Mouse (Mus musculus) heart, embryonic 10.5 days (tissue): ENCODE measurements at regions not wholly inside any gene's neighbourhood (a gene's known extent, or its start where the extent isn't known, plus 50 kb on each side); places are given as distances from the start of the nearest gene placed in this dataset.

Experiments used
- DNase-seq: peaks from one replicate; pipeline ENCODE4 v3.0.0-alpha.2; 2017; ENCODE audit warnings: low spot score
- H3K27ac ChIP-seq: fragments of 300-500 bp; sonication (generic); 2 replicates; pipeline ENCODE4 v1.5.1; 2016; ENCODE audit warnings: mild to moderate bottlenecking
- H3K27me3 ChIP-seq: fragments of 300-500 bp; sonication (generic); 2 replicates; pipeline ENCODE4 v1.6.1; 2016; ENCODE audit warnings: mild to moderate bottlenecking; ENCODE audit not compliant: poor library complexity, insufficient read depth, severe bottlenecking
- H3K36me3 ChIP-seq: fragments of 300-500 bp; sonication (generic); 2 replicates; pipeline ENCODE4 v1.6.1; 2016; ENCODE audit warnings: mild to moderate bottlenecking, moderate library complexity
- H3K4me1 ChIP-seq: fragments of 300-500 bp; sonication (generic); 2 replicates; pipeline ENCODE4 v1.6.1; 2016; ENCODE audit warnings: mild to moderate bottlenecking
- H3K4me3 ChIP-seq: fragments of 300-500 bp; sonication (generic); 2 replicates; pipeline ENCODE4 v1.5.1; 2016; ENCODE audit warnings: mild to moderate bottlenecking, moderate library complexity
- H3K9me3 ChIP-seq: fragments of 300-500 bp; sonication (generic); 2 replicates; pipeline ENCODE4 v1.6.1; 2016; ENCODE audit warnings: mild to moderate bottlenecking, moderate library complexity
- WGBS: fragments of 180-500 bp; shearing (Covaris S2); methylation state at CpG from one replicate; pipeline ENCODE4 v1.1.7; 2016; 5-methylcytosine and 5-hydroxymethylcytosine counted together

GRCm38 (mm10) chr19:21166465-21166860 is 105.6 kb upstream of the Zfand5 start:
- Histone ChIP-seq H3K36me3 (no peaks in the 10 kb centered on the region), H3K27me3 (no peaks in the 10 kb centered on the region), H3K27ac (no peak overlapping the region), H3K9me3 (no peaks in the 10 kb centered on the region), H3K4me3 (no peak overlapping the region), H3K4me1 (no peaks in the 10 kb centered on the region; the same call in 1 of the 2 replicates)
- WGBS, result 66% methylated on average over 5 of the region's 5 CpGs
- no peak for DNase-seq

- H3K27ac ChIP-seq, result no peak overlapping the region
- H3K4me3 ChIP-seq, result no peak overlapping the region
- DNase-seq, result no peak
- no peaks in the 10 kb centered on the region for H3K27me3 ChIP-seq
- WGBS, result 53% methylated on average over 10 of the region's 10 CpGs
- no peaks in the 10 kb centered on the region for H3K36me3 ChIP-seq
- no peaks in the 10 kb centered on the region; the same call in 1 of the 2 replicates for H3K4me1 ChIP-seq
- no peaks in the 10 kb centered on the region for H3K9me3 ChIP-seq
Observed at GRCm38 (mm10) chr19:21165763-21166464, 106.2 kb upstream of the Zfand5 start.

- Histone ChIP-seq H3K36me3 (no peaks in the 10 kb centered on the region), H3K27ac (no peak overlapping the region), H3K4me3 (no peak overlapping the region), H3K4me1 (no peaks in the 10 kb centered on the region; the same call in 1 of the 2 replicates), H3K27me3 (no peaks in the 10 kb centered on the region), H3K9me3 (no peaks in the 10 kb centered on the region)
- 91% methylated on average over 2 of the region's 2 CpGs for WGBS
- no peak for DNase-seq
Observed at GRCm38 (mm10) chr19:21163978-21164377, 108.1 kb upstream of the Zfand5 start.

- no peak overlapping the region for H3K4me3 ChIP-seq
- no peaks in the 10 kb centered on the region for H3K9me3 ChIP-seq
- DNase-seq, result no peak
- no peaks in the 10 kb centered on the region for H3K36me3 ChIP-seq
- no peaks in the 10 kb centered on the region; the same call in 1 of the 2 replicates for H3K4me1 ChIP-seq
- H3K27me3 ChIP-seq, result no peaks in the 10 kb centered on the region
- H3K27ac ChIP-seq, result peak overlapping the region; percentile 42; the same call in 1 of the 2 replicates
- 40% methylated on average over 4 of the region's 4 CpGs for WGBS
Observed at GRCm38 (mm10) chr19:21160946-21161345, 111.1 kb upstream of the Zfand5 start.

- Histone ChIP-seq H3K36me3 (no peaks in the 10 kb centered on the region), H3K27ac (no peak overlapping the region), H3K4me1 (no peaks in the 10 kb centered on the region), H3K27me3 (no peaks in the 10 kb centered on the region), H3K9me3 (no peaks in the 10 kb centered on the region), H3K4me3 (no peak overlapping the region)
- 84% methylated on average over 8 of the region's 8 CpGs for WGBS
- DNase-seq, result no peak
Observed at GRCm38 (mm10) chr19:21159189-21160137, 112.6 kb upstream of the Zfand5 start.

- Histone ChIP-seq H3K4me3 (no peak overlapping the region), H3K27me3 (no peaks in the 10 kb centered on the region), H3K4me1 (no peaks in the 10 kb centered on the region), H3K9me3 (no peaks in the 10 kb centered on the region), H3K36me3 (no peaks in the 10 kb centered on the region), H3K27ac (no peak overlapping the region)
- 18% methylated on average over 1 of the region's 1 CpGs for WGBS
- no peak for DNase-seq
Observed at GRCm38 (mm10) chr19:21154162-21154561, 117.9 kb upstream of the Zfand5 start.

GRCm38 (mm10) chr19:21152027-21152426 is 120.1 kb upstream of the Zfand5 start:
- H3K9me3 ChIP-seq, result no peaks in the 10 kb centered on the region
- WGBS, result 75% methylated on average over 3 of the region's 3 CpGs
- no peak overlapping the region for H3K4me3 ChIP-seq
- no peaks in the 10 kb centered on the region for H3K27me3 ChIP-seq
- H3K36me3 ChIP-seq, result no peaks in the 10 kb centered on the region
- no peak overlapping the region for H3K27ac ChIP-seq
- H3K4me1 ChIP-seq, result no peaks in the 10 kb centered on the region
- no peak for DNase-seq

GRCm38 (mm10) chr19:21150849-21151248 is 121.2 kb upstream of the Zfand5 start:
- Histone ChIP-seq H3K36me3 (no peaks in the 10 kb centered on the region), H3K27ac (no peak overlapping the region), H3K4me1 (no peaks in the 10 kb centered on the region), H3K4me3 (no peak overlapping the region), H3K27me3 (no peaks in the 10 kb centered on the region), H3K9me3 (no peaks in the 10 kb centered on the region)
- no peak for DNase-seq
- 77% methylated on average over 3 of the region's 3 CpGs for WGBS

- no peak for DNase-seq
- Histone ChIP-seq H3K27ac (no peak overlapping the region), H3K4me1 (no peaks in the 10 kb centered on the region), H3K36me3 (no peaks in the 10 kb centered on the region), H3K27me3 (no peaks in the 10 kb centered on the region), H3K9me3 (no peaks in the 10 kb centered on the region), H3K4me3 (no peak overlapping the region)
- 86% methylated on average over 1 of the region's 1 CpGs for WGBS
Observed at GRCm38 (mm10) chr19:21150241-21150640, 121.8 kb upstream of the Zfand5 start.

GRCm38 (mm10) chr19:21146860-21147390 is 125.2 kb upstream of the Zfand5 start:
- H3K27me3 ChIP-seq, result no peaks in the 10 kb centered on the region
- no peak overlapping the region for H3K27ac ChIP-seq
- H3K4me1 ChIP-seq, result peaks cover 8% of the 10 kb centered on the region; the same call in 1 of the 2 replicates
- H3K4me3 ChIP-seq, result no peak overlapping the region
- DNase-seq, result no peak
- H3K9me3 ChIP-seq, result no peaks in the 10 kb centered on the region
- 85% methylated on average over 4 of the region's 4 CpGs for WGBS
- H3K36me3 ChIP-seq, result no peaks in the 10 kb centered on the region

- no peak for DNase-seq
- Histone ChIP-seq H3K4me3 (0 out of 2 replicates have a peak overlapping the region, but pooled peaks have one; percentile 22), H3K27ac (peak overlapping the region; percentile 38; the same call in 1 of the 2 replicates), H3K9me3 (no peaks in the 10 kb centered on the region), H3K36me3 (no peaks in the 10 kb centered on the region), H3K27me3 (no peaks in the 10 kb centered on the region), H3K4me1 (peaks cover 18% of the 10 kb centered on the region)
- WGBS, result 23% methylated on average over 13 of the region's 13 CpGs
Observed at GRCm38 (mm10) chr19:21144659-21145283, 127.3 kb upstream of the Zfand5 start.

- no peaks in the 10 kb centered on the region for H3K36me3 ChIP-seq
- H3K9me3 ChIP-seq, result no peaks in the 10 kb centered on the region
- H3K4me3 ChIP-seq, result 0 out of 2 replicates have a peak overlapping the region, but pooled peaks have one; percentile 22
- H3K27ac ChIP-seq, result 0 out of 2 replicates have a peak overlapping the region, but pooled peaks have one; percentile 38
- 50% methylated on average over 7 of the region's 7 CpGs for WGBS
- H3K4me1 ChIP-seq, result peaks cover 18% of the 10 kb centered on the region
- DNase-seq, result no peak
- H3K27me3 ChIP-seq, result no peaks in the 10 kb centered on the region
Observed at GRCm38 (mm10) chr19:21143970-21144595, 128.0 kb upstream of the Zfand5 start.
